Mouse (Mus musculus) thymus, postnatal 0 days (tissue): ENCODE measurements around the gene Zfp781. TPM values are rescaled to one million over a fixed set of nuclear protein-coding genes. Genes with fewer than 3 reads are reported as not detected.
"Not testable (repeated sequence)": the region's sequence is repeated elsewhere in the genome, so short reads cannot be mapped to it uniquely, and the experiment has no call there.

Source experiments
- DNase-seq: peaks from one replicate; pipeline ENCODE4 v3.0.0-alpha.2; 2015; ENCODE audit warnings: low spot score
- polyA plus RNA-seq: library from polyadenylated mRNA; unstranded; fragments of >200 nt; fragmentation: Nextera tagmentation; extraction: Ambion mirVana; gene quantifications from 2 replicates; pipeline ENCODE4 v1.2.1, GENCODE M21; 2015

Gene Zfp781
- polyA plus RNA-seq: 1.6 and 2.1 TPM in 2 replicates

GRCm38 (mm10) chr10:81929842-81930743 is at the start of gene Zfp781:
TSS of gene Zfp781 (minus strand) at chr10:81930480.
- DNase-seq: not testable (repeated sequence)

GRCm38 (mm10) chr10:81978365-81979003 is 48.2 kb upstream of the Zfp781 start:
- not testable (repeated sequence) for DNase-seq

GRCm38 (mm10) chr10:81930744-81931118 is 451 bp upstream of the Zfp781 start:
- DNase-seq: not testable (repeated sequence)

GRCm38 (mm10) chr10:81863409-81864407 is 66.6 kb downstream of the Zfp781 start, which contains the start of gene Gm32687:
TSS of gene Gm32687 (plus strand) at chr10:81863934.
- DNase-seq: not testable (repeated sequence)

Other genes with a start within 250 kb of the Zfp781 start
- gene Zfp433, start 225.7 kb downstream of the Zfp781 start, polyA plus RNA-seq: 17.1 and 19.0 TPM in 2 replicates
- gene Gm3055, start 159.3 kb downstream of the Zfp781 start, polyA plus RNA-seq: 4.4 and 5.5 TPM in 2 replicates
- 2.9 and 3.0 TPM in 2 replicates for gene Gm4767, start 118.3 kb downstream of the Zfp781 start, polyA plus RNA-seq
- gene Gm32687, start 66.5 kb downstream of the Zfp781 start, polyA plus RNA-seq: 9.9 and 10.5 TPM in 2 replicates
- 10.2 and 12.2 TPM in 2 replicates for gene Zfp873, start 117.6 kb upstream of the Zfp781 start, polyA plus RNA-seq
- gene BC024063, start 152.9 kb upstream of the Zfp781 start, polyA plus RNA-seq: 3.0 and 3.9 TPM in 2 replicates
- gene AU041133, start 197.5 kb upstream of the Zfp781 start, polyA plus RNA-seq: 7.9 and 8.6 TPM in 2 replicates